Comparison of ENCODE assay signal across 8 mouse cellular contexts in genomic region chr17:71254736-71255135, GRCm38 (mm10). TPM values are rescaled to one million over a fixed set of nuclear protein-coding genes. Genes with fewer than 3 reads are reported as not detected.
DNase-seq lines count a peak whose midpoint lies in the region; TF ChIP-seq lines count a peak whose summit lies in the region.

No protein-coding gene starts in this region.

- WGBS in thymus, adult 2 months = 59% methylated on average over 6 of the region's 6 CpGs

- no peak for TF ChIP-seq CTCF in thymus, adult 2 months (IDR thresholded peaks at IDR 0.05; ENCODE audit: borderline replicate concordance, control insufficient read depth, extremely low read depth, insufficient read depth, low read length, poor library complexity)

- no peaks in the 10 kb centered on the region for H3K27me3 ChIP-seq in thymus, adult 2 months (ENCODE audit: control insufficient read depth, insufficient read depth, low read length)

- H3K36me3 ChIP-seq in thymus, adult 2 months (ENCODE audit: control insufficient read depth, insufficient read depth, low read length) = no peaks in the 10 kb centered on the region

- DNase-seq in heart, adult 11 months = peak; percentile 90
- no peak for DNase-seq in heart, postnatal 25 days (ENCODE audit: low spot score)
- DNase-seq in thymus, adult 2 months = peak; percentile 21
- DNase-seq in thymus, adult 18-20 months = no peak
- DNase-seq in heart, postnatal 10 days = peak; percentile 30 to 67
- DNase-seq in retina, embryonic 14.5 days (ENCODE audit: low spot score) = peak; percentile 61
- DNase-seq in right cerebral cortex, postnatal 10 days (ENCODE audit: low spot score in 2 of 2) = no peak
- no peak for DNase-seq in frontal cortex, postnatal 14 days (ENCODE audit: low spot score in 2 of 2)

- H3K27ac ChIP-seq in thymus, adult 2 months (ENCODE audit: control insufficient read depth, insufficient read depth, low read length) = no peak overlapping the region

- TF ChIP-seq POLR2A in thymus, adult 2 months (IDR thresholded peaks at IDR 0.05; ENCODE audit: control insufficient read depth, extremely low read depth, insufficient read depth, low read length, poor library complexity) = no peak

- no peaks in the 10 kb centered on the region for H3K4me1 ChIP-seq in thymus, adult 2 months (replicated peaks; ENCODE audit: control insufficient read depth, insufficient read depth, low read length)

- no peak overlapping the region for H3K4me3 ChIP-seq in thymus, adult 2 months (ENCODE audit: control insufficient read depth, insufficient read depth, low read length)

- intact Hi-C loops in heart, postnatal 25 days (cut with DNase I) = loop anchor here (5.0 kb wide), 1 partner anchor 53 kb away; no protein-coding TSS in a partner anchor
- intact Hi-C loops in heart, postnatal 10 days (cut with DNase I) = loop anchor here (2.0 to 5.0 kb wide), 2 partner anchors 33 to 56 kb away; partner anchors contain the start of gene Emilin2

RNA-seq across cellular contexts. Expression of gene Emilin2, which starts 57.0 kb away (rescaled TPM):
- total RNA-seq in heart, postnatal 25 days (2021) = 10 to 100 TPM; 64.3 to 73.1 TPM
- polyA plus RNA-seq in thymus, adult 2 months (2012; rRNA removed) = 5.9 and 8.7 TPM in 2 replicates
- total RNA-seq in heart, postnatal 10 days (2021) = 100 to 1,000 TPM; 185 to 196 TPM

Comparison
In these comparisons a context has a peak if more than half of its experiments do, and no peak if none do; other contexts are left out.
1. DNase-seq: peak in heart, adult 11 months (single experiment), thymus, adult 2 months (single experiment), heart, postnatal 10 days (2 of 2) and retina, embryonic 14.5 days (single experiment); none in heart, postnatal 25 days (single experiment), thymus, adult 18-20 months (0 of 2), right cerebral cortex, postnatal 10 days (0 of 2) and frontal cortex, postnatal 14 days (0 of 2).